In genomic region chr14:25515924-25516323, GRCm38 (mm10) we compare ENCODE assay signal across 8 mouse cellular contexts. TPM values are rescaled to one million over a fixed set of nuclear protein-coding genes. Genes with fewer than 3 reads are reported as not detected.
DNase-seq lines count a peak whose midpoint lies in the region; ATAC-seq lines count a peak whose summit lies in the region.

No protein-coding gene starts in this region.

- ATAC-seq in neural tube, embryonic 14.5 days (ENCODE audit: low read depth) = no peak
- ATAC-seq in neural tube, embryonic 15.5 days (ENCODE audit: low FRiP score) = no peak
- no peak for ATAC-seq in heart, embryonic 14.5 days (ENCODE audit: insufficient number of reproducible peaks, insufficient read depth, low FRiP score, low read depth)
- no peak for ATAC-seq in liver, embryonic 16.5 days (ENCODE audit: low read depth)
- no peak for ATAC-seq in hindbrain, embryonic 16.5 days

- no peaks in the 10 kb centered on the region; the same call in 1 of the 2 replicates for H3K36me3 ChIP-seq in neural tube, embryonic 14.5 days (ENCODE audit: control insufficient read depth, insufficient read depth, low read length)
- H3K36me3 ChIP-seq in neural tube, embryonic 15.5 days = no peaks in the 10 kb centered on the region
- H3K36me3 ChIP-seq in heart, embryonic 14.5 days (ENCODE audit: control insufficient read depth, insufficient read depth, low read length) = peaks cover 4% of the 10 kb centered on the region; the same call in 1 of the 2 replicates
- no peaks in the 10 kb centered on the region for H3K36me3 ChIP-seq in liver, embryonic 16.5 days (ENCODE audit: control insufficient read depth, insufficient read depth)
- H3K36me3 ChIP-seq in hindbrain, embryonic 16.5 days (ENCODE audit: control insufficient read depth, insufficient read depth, low read length) = no peaks in the 10 kb centered on the region

- H3K9ac ChIP-seq in neural tube, embryonic 14.5 days (replicated peaks; ENCODE audit: low read depth, low read length) = no peak overlapping the region
- H3K9ac ChIP-seq in neural tube, embryonic 15.5 days (replicated peaks) = no peak overlapping the region
- peak overlapping the region; percentile 51 for H3K9ac ChIP-seq in heart, embryonic 14.5 days (ENCODE audit: low read length)
- H3K9ac ChIP-seq in liver, embryonic 16.5 days (ENCODE audit: low read depth, low read length) = no peak overlapping the region
- H3K9ac ChIP-seq in hindbrain, embryonic 16.5 days (ENCODE audit: low read depth, low read length) = no peak overlapping the region

- peak overlapping the region; percentile 28; the same call in 1 of the 2 replicates for H3K27ac ChIP-seq in neural tube, embryonic 14.5 days (ENCODE audit: low read depth, low read length)
- H3K27ac ChIP-seq in neural tube, embryonic 15.5 days (replicated peaks) = no peak overlapping the region
- H3K27ac ChIP-seq in heart, embryonic 14.5 days (replicated peaks in 1 of 2; ENCODE audit: control insufficient read depth in 1 of 2, insufficient read depth in 1 of 2, low read depth in 2 of 2, low read length in 2 of 2) = peak overlapping the region; percentile 84 to 88
- 0 out of 2 replicates have a peak overlapping the region, but pooled peaks have one; percentile 79 for H3K27ac ChIP-seq in liver, embryonic 16.5 days (ENCODE audit: low read length)
- H3K27ac ChIP-seq in hindbrain, embryonic 16.5 days (ENCODE audit: low read depth, low read length) = no peak overlapping the region

- no peak overlapping the region for H3K4me3 ChIP-seq in neural tube, embryonic 14.5 days (ENCODE audit: low read depth, low read length)
- no peak overlapping the region for H3K4me3 ChIP-seq in neural tube, embryonic 15.5 days (replicated peaks)
- no peak overlapping the region for H3K4me3 ChIP-seq in heart, embryonic 14.5 days (ENCODE audit: control insufficient read depth in 1 of 2, insufficient read depth in 1 of 2, low read depth in 1 of 2, low read length in 2 of 2)
- no peak overlapping the region for H3K4me3 ChIP-seq in liver, embryonic 16.5 days (ENCODE audit: low read depth, low read length)
- H3K4me3 ChIP-seq in hindbrain, embryonic 16.5 days (ENCODE audit: low read length) = no peak overlapping the region

- H3K4me1 ChIP-seq in neural tube, embryonic 14.5 days (ENCODE audit: control insufficient read depth, insufficient read depth, low read length) = peaks cover 64% of the 10 kb centered on the region
- H3K4me1 ChIP-seq in neural tube, embryonic 15.5 days = peaks cover 88% of the 10 kb centered on the region
- peaks cover 72 to 90% of the 10 kb centered on the region in 2 experiments for H3K4me1 ChIP-seq in heart, embryonic 14.5 days (ENCODE audit: control insufficient read depth in 2 of 2, insufficient read depth in 2 of 2, low read length in 2 of 2)
- peaks cover 69% of the 10 kb centered on the region for H3K4me1 ChIP-seq in liver, embryonic 16.5 days (ENCODE audit: control insufficient read depth, low read depth, low read length)
- peaks cover 68% of the 10 kb centered on the region for H3K4me1 ChIP-seq in hindbrain, embryonic 16.5 days (ENCODE audit: control insufficient read depth, insufficient read depth, low read depth, low read length)

- H3K4me2 ChIP-seq in neural tube, embryonic 14.5 days (ENCODE audit: low read depth, low read length) = no peak overlapping the region
- no peak overlapping the region for H3K4me2 ChIP-seq in neural tube, embryonic 15.5 days
- H3K4me2 ChIP-seq in heart, embryonic 14.5 days (ENCODE audit: low read length) = no peak overlapping the region
- H3K4me2 ChIP-seq in liver, embryonic 16.5 days (ENCODE audit: low read depth, low read length) = no peak overlapping the region
- no peak overlapping the region for H3K4me2 ChIP-seq in hindbrain, embryonic 16.5 days (ENCODE audit: low read length)

- no peaks in the 10 kb centered on the region for H3K9me3 ChIP-seq in neural tube, embryonic 14.5 days (ENCODE audit: control insufficient read depth, low read length)
- no peaks in the 10 kb centered on the region for H3K9me3 ChIP-seq in neural tube, embryonic 15.5 days (replicated peaks)
- H3K9me3 ChIP-seq in heart, embryonic 14.5 days (ENCODE audit: control insufficient read depth, low read length) = no peaks in the 10 kb centered on the region
- H3K9me3 ChIP-seq in liver, embryonic 16.5 days (replicated peaks; ENCODE audit: control insufficient read depth, low read length) = no peaks in the 10 kb centered on the region
- H3K9me3 ChIP-seq in hindbrain, embryonic 16.5 days (ENCODE audit: control insufficient read depth, low read length) = no peaks in the 10 kb centered on the region

- peak; percentile 62 to 75 for DNase-seq in cerebellum, postnatal 14 days
- no peak for DNase-seq in cerebellum, adult 8-10 months
- DNase-seq in layer of hippocampus, postnatal 14 days (ENCODE audit: low spot score in 2 of 2) = no peak

- 48% methylated on average over 9 of the region's 9 CpGs for WGBS in neural tube, embryonic 14.5 days
- 37% methylated on average over 9 of the region's 9 CpGs for WGBS in neural tube, embryonic 15.5 days
- WGBS in heart, embryonic 14.5 days = 38% methylated on average over 9 of the region's 9 CpGs
- WGBS in liver, embryonic 16.5 days (ENCODE audit: insufficient replicate concordance) = 59% methylated on average over 9 of the region's 9 CpGs
- WGBS in hindbrain, embryonic 16.5 days = 46% methylated on average over 9 of the region's 9 CpGs

- H3K27me3 ChIP-seq in neural tube, embryonic 14.5 days (ENCODE audit: control insufficient read depth, insufficient read depth, low read length) = no peaks in the 10 kb centered on the region
- H3K27me3 ChIP-seq in neural tube, embryonic 15.5 days (replicated peaks) = no peaks in the 10 kb centered on the region
- H3K27me3 ChIP-seq in heart, embryonic 14.5 days (ENCODE audit: control insufficient read depth, insufficient read depth, low read length) = no peaks in the 10 kb centered on the region
- no peaks in the 10 kb centered on the region for H3K27me3 ChIP-seq in liver, embryonic 16.5 days (ENCODE audit: control insufficient read depth, insufficient read depth, low read depth, low read length)
- no peaks in the 10 kb centered on the region for H3K27me3 ChIP-seq in hindbrain, embryonic 16.5 days (replicated peaks; ENCODE audit: control insufficient read depth, insufficient read depth, low read length)

RNA-seq across cellular contexts. Expression of gene Zmiz1, which starts 56.9 kb away (rescaled TPM):
- 72.7 and 75.0 TPM in 2 replicates for polyA plus RNA-seq in neural tube, embryonic 14.5 days (2014; fragmentation: Nextera tagmentation; extraction: Ambion mirVana)
- 51.1 and 54.7 TPM in 2 replicates for polyA plus RNA-seq in neural tube, embryonic 15.5 days (2015; fragmentation: Nextera tagmentation; extraction: Ambion mirVana)
- 27.7 and 31.3 TPM in 2 replicates for polyA plus RNA-seq in heart, embryonic 14.5 days (2014; fragmentation: Nextera tagmentation; extraction: Ambion mirVana)
- polyA plus RNA-seq in liver, embryonic 16.5 days (2015; fragmentation: Nextera tagmentation; extraction: Ambion mirVana) = 4.1 and 6.1 TPM in 2 replicates
- total RNA-seq in layer of hippocampus, postnatal 14 days (2021) = 100 to 1,000 TPM; 104 to 105 TPM
- polyA plus RNA-seq in hindbrain, embryonic 16.5 days (2015; fragmentation: Nextera tagmentation; extraction: Ambion mirVana) = 50.4 and 55.0 TPM in 2 replicates

Comparison
In these comparisons a context has a peak if more than half of its experiments do, and no peak if none do; other contexts are left out.
1. DNase-seq: peak in cerebellum, postnatal 14 days (2 of 2); none in cerebellum, adult 8-10 months (single experiment) and layer of hippocampus, postnatal 14 days (0 of 2).
2. H3K27ac ChIP-seq: peak in neural tube, embryonic 14.5 days (single experiment), heart, embryonic 14.5 days (2 of 2) and liver, embryonic 16.5 days (single experiment); none in neural tube, embryonic 15.5 days (single experiment) and hindbrain, embryonic 16.5 days (single experiment).